Mouse (Mus musculus) E14TG2a.4 (cell line): ENCODE measurements around the gene Afdn.
"Not testable (repeated sequence)": the region's sequence is repeated elsewhere in the genome, so short reads cannot be mapped to it uniquely, and the experiment has no call there.

Experiments used
- H3K27me3 ChIP-seq: 2 replicates; pipeline ENCODE4 v1.6.1; 2014; ENCODE audit warnings: low read length, control low read depth; ENCODE audit not compliant: insufficient read depth
- H3K36me3 ChIP-seq: 2 replicates; pipeline ENCODE4 v1.6.1; 2014; ENCODE audit warnings: low read length, control low read depth; ENCODE audit not compliant: insufficient read depth
- H3K4me1 ChIP-seq: replicated peaks from 2 replicates; pipeline ENCODE4 v1.6.1; 2014; ENCODE audit warnings: low read depth, low read length, control low read depth
- H3K4me3 ChIP-seq: replicated peaks from 2 replicates; pipeline ENCODE4 v1.5.1; 2014; ENCODE audit warnings: mild to moderate bottlenecking, low read length
- H3K9me3 ChIP-seq: 2 replicates; pipeline ENCODE4 v1.6.1; 2014; ENCODE audit warnings: low read length, control low read depth
- CTCF ChIP-seq: conservative IDR thresholded peaks from 2 replicates; pipeline ENCODE4 v1.5.1; 2014; ENCODE audit warnings: low read length
- NANOG ChIP-seq: IDR thresholded peaks from 2 replicates; pipeline ENCODE4 v1.6.1; 2014; ENCODE audit warnings: borderline replicate concordance, low read length, mixed read lengths
- POU5F1 ChIP-seq: IDR thresholded peaks from 2 replicates; pipeline ENCODE4 v1.6.1; 2014; ENCODE audit warnings: low read length, borderline replicate concordance

The Afdn gene

DNA sequence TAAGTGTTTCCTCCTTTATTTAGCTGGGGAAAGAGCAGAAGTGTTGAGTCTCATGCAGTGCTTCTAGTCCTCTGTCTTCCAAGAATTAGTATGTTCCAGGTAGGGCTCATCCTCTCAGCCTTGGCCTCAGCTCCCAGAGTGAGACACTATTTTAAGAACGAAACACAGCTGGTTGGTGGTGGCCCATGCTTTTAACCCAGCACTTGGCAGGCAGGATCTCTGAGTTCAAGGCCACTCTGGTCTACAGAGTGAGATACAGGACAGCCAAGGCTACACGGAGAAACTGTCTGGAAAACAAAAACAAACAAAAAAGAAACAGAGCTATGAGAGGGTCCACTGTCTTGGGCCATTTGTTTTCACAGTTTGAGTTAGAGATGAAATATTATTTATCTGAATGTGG, 17.3 kb downstream of the Afdn start:
- Histone ChIP-seq H3K27me3 (no peaks in the 10 kb centered on the region), H3K36me3 (peaks cover 32% of the 10 kb centered on the region), H3K4me1 (no peaks in the 10 kb centered on the region), H3K9me3 (peaks cover 48% of the 10 kb centered on the region), H3K4me3 (no peak overlapping the region)
- TF ChIP-seq NANOG (no peak), POU5F1 (no peak), CTCF (no peak)

DNA sequence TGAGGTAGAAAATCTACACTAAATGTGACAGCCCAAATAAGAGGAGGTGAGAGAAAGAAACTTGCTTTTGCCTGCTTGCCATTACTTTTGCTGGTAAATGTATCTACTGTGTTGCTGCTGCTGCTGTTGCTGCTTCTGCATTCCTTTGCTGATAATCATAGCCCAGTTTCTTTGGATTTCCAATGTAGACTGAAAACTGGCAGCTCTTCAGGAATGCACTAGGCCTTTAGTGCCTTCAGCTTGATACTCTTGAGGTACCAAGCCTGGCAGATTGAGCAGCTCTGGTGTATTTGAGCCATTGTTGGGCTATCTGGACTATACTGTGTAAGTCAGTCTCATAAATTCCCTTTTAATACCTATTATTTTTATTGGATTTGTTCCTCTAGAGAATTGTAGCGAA, 18.5 kb downstream of the Afdn start:
- no peak for TF ChIP-seq NANOG
- no peak for TF ChIP-seq POU5F1
- TF ChIP-seq CTCF = no peak

DNA sequence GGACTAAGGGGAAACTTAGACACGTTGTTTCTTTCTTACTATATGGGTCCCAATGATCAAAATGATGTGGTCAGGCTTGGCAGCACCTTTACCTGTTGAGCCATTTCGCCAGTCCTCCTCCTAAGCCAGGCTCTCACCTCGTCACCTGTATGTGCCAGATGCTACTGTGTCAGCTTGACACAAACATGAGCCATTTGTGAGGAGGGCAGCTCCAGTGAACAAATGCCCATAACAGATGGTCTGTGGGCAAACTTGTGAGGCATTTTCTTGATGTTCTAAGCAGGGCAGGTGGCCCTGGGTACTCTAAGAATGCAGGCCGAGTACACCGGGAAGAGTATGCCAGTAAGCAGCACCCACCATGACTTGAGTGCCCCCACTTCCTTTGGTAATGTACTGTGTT, 21.6 kb downstream of the Afdn start:
- H3K4me3 ChIP-seq = no peak overlapping the region
- no peaks in the 10 kb centered on the region for H3K4me1 ChIP-seq
- H3K36me3 ChIP-seq = peaks cover 69% of the 10 kb centered on the region
- no peak for TF ChIP-seq NANOG
- no peak for TF ChIP-seq POU5F1
- no peak for TF ChIP-seq CTCF
- H3K27me3 ChIP-seq = no peaks in the 10 kb centered on the region
- H3K9me3 ChIP-seq = peaks cover 87% of the 10 kb centered on the region

More for the DNA sequence above, 18.5 kb downstream of the Afdn start:
- H3K4me3 ChIP-seq = no peak overlapping the region
- H3K27me3 ChIP-seq = no peaks in the 10 kb centered on the region
- peaks cover 40% of the 10 kb centered on the region for H3K36me3 ChIP-seq
- H3K4me1 ChIP-seq = no peaks in the 10 kb centered on the region
- peaks cover 56% of the 10 kb centered on the region for H3K9me3 ChIP-seq

- TF ChIP-seq CTCF (no peak), NANOG (no peak), POU5F1 (no peak)
- no peaks in the 10 kb centered on the region for H3K27me3 ChIP-seq
- H3K4me3 ChIP-seq = no peak overlapping the region
- peaks cover 86% of the 10 kb centered on the region for H3K9me3 ChIP-seq
- H3K4me1 ChIP-seq = no peaks in the 10 kb centered on the region
- H3K36me3 ChIP-seq = peaks cover 69% of the 10 kb centered on the region
Measured at GRCm38 (mm10) chr17:13783469-13783868, 23.1 kb downstream of the Afdn start.

DNA sequence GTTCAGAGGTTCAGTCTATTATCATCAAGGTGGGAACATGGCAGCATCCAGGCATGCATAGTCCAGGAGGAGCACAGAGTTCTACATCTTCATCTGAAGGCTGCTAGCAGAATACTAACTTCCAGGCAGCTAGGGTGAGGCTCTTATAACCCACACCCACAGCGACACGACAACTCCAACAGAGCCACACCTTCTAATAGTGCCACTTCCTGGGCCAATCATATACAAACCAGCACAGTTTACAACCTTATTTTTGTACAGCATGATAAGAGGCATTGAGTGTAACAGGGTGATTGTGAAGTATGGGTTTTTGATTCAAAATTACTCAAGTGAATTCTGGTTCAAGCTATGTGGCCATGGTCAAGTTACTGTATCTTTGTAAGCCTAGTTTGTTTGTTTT, 29.7 kb downstream of the Afdn start:
- not testable (repeated sequence) for H3K4me3 ChIP-seq

DNA sequence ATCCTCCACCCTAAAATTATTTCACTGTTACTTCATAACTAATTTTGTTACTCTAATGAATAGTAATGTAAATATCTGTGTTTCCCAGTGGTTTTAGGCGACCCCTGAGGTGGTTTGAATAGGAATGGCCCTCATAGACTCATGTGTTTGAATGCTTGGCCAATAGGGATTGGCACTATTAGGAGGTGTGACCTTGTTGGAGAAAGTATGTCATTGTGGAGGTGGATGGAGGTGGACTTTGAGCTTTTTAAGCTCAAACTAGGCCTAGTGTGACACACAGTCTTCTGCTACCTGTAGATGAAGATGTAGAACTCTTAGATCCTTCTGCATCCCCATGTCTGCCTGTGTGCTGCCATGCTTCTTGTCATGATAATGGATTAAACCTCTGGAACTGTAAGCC, 37.4 kb downstream of the Afdn start:
- peaks cover 7% of the 10 kb centered on the region; the same call in 1 of the 2 replicates for H3K4me1 ChIP-seq
- no peak overlapping the region for H3K4me3 ChIP-seq
- TF ChIP-seq NANOG = no peak
- TF ChIP-seq CTCF = no peak
- no peak for TF ChIP-seq POU5F1

More for the DNA sequence above, 29.7 kb downstream of the Afdn start:
- not testable (repeated sequence) for H3K4me1 ChIP-seq, H3K27me3 ChIP-seq
- peaks cover 18% of the 10 kb centered on the region for H3K36me3 ChIP-seq
- peaks cover 27% of the 10 kb centered on the region for H3K9me3 ChIP-seq

DNA sequence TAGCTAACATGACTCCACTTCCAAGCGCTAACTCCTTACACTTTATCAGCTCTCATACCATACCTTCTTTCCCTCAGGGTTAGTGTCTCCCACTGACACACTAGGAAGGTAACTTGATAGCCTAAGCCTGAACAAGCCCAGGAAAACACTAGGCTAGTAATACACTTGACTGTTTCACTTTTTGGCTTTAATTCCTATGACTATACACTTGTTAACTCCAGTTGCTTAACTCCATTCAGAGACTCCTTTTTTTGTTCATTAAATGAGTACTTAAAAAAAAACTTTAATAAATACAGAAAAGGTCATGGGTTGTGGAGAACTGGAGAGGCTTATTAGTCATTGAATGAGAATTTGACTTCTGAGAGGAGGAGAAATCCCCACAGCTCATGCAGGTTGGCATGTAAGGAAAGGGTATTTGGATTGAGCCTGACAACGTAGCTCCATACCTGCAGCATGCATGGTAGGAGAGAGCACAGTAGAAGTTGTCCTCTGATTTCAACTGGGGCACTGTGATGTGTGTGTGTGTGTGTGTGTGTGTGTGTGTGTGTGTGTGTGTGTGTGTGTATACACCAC, 42.6 kb downstream of the Afdn start:
- TF ChIP-seq CTCF (no peak), NANOG (no peak), POU5F1 (no peak)
- no peak overlapping the region for H3K4me3 ChIP-seq
- no peaks in the 10 kb centered on the region for H3K9me3 ChIP-seq
- H3K36me3 ChIP-seq = peaks cover 40% of the 10 kb centered on the region
- H3K4me1 ChIP-seq = peaks cover 7% of the 10 kb centered on the region; the same call in 1 of the 2 replicates
- H3K27me3 ChIP-seq = no peaks in the 10 kb centered on the region

More for the DNA sequence above, 37.4 kb downstream of the Afdn start:
- H3K9me3 ChIP-seq = no peaks in the 10 kb centered on the region
- no peaks in the 10 kb centered on the region for H3K27me3 ChIP-seq
- 0 out of 2 replicates have a peak, but pooled peaks cover 3% of the 10 kb centered on the region for H3K36me3 ChIP-seq

DNA sequence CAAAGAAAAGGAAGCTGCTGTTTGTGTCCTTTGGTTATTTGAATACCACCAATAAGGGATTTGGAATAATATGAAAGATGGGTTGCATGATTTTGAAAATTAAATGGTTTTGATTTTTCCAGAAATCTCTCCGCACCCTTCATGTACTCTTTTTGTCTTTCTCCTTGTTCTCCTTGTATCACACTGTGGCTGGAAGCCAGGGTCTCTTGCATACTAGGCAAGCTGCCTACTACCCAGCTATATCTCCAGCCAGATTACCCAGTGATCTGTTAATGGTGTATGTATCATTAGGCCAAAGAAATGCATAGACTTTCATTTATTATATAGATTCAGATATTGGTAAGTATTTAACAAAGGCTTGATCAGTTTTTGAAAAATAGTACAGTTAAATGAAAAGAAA, 45.7 kb downstream of the Afdn start:
- 0 out of 2 replicates have a peak, but pooled peaks cover 2% of the 10 kb centered on the region for H3K4me1 ChIP-seq
- TF ChIP-seq POU5F1 (no peak), NANOG (no peak), CTCF (no peak)
- H3K4me3 ChIP-seq = no peak overlapping the region
- peaks cover 65% of the 10 kb centered on the region for H3K36me3 ChIP-seq
- H3K27me3 ChIP-seq = no peaks in the 10 kb centered on the region
- no peaks in the 10 kb centered on the region for H3K9me3 ChIP-seq

DNA sequence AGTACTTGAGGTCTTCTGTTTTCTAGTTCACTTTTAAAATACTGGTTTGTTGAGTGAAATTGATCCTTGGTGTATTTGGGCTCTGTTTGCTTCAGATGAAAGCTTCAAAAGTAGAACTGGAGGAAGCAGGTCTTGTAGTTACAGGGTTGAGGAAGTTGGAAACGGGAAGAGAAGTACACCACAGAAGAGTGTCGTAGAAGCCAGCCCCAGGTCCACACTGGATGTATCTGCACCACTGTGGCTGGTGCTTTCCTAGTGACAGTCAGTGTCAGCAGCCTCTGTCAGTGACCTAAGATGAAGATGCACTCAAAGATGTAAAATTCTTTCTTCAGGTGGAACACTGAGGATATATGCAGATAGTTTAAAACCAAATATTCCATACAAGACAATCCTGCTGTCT, 57.5 kb downstream of the Afdn start:
- Histone ChIP-seq H3K4me1 (no peaks in the 10 kb centered on the region), H3K36me3 (peaks cover 36% of the 10 kb centered on the region), H3K27me3 (no peaks in the 10 kb centered on the region), H3K4me3 (no peak overlapping the region), H3K9me3 (no peaks in the 10 kb centered on the region)
- no peak for TF ChIP-seq POU5F1
- TF ChIP-seq CTCF = no peak
- no peak for TF ChIP-seq NANOG
